Mouse (Mus musculus) telencephalon, adult 2 months (tissue): Measurements from ENCODE around the gene Zglp1.
"Not testable (repeated sequence)": the region's sequence is repeated elsewhere in the genome, so short reads cannot be mapped to it uniquely, and the experiment has no call there.

Experiments used
- DNase-seq: peaks from one replicate; pipeline ENCODE4 v3.0.0-alpha.2; 2011; ENCODE audit warnings: low read depth, low spot score

Zglp1 gene

DNA sequence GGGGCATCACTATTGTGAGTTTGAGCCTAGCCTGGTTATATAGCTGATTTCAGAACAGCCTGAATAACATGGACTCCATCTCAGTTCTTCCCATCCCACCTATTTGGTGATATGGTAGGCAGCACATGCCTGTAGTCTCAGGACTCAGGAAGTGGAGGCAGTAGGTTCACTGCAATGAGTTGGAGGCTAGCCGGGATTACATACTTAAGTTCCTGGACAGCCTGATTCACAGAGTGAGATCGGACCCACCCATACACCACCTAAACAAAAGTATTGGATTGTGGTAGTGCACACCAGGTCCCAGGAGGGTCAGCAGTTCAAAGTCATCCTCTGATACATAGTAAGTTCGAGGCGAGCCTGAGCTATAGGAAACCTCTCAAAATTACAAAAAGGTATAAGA is 5.7 kb upstream of the Zglp1 start:
- no peak for DNase-seq

DNA sequence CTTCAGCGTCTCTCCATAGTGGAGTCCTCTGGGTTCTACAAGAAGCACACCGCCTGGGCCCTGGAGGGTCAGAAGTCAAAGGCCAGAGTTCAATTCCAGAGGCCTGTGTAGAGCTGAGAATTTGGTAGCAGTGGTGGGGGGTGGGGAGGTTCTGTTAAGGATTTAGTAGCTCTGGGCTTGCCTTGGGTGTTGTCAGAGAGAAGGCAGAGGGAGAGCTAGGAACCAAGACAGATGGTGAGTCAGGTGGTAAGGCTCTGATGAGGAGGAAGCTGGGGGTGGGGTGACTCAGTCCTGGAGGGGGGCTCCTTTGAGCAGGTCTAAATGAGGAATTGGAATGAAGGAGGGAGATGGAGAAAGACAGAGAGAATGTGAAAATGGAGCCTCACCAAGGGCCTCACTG is 4.0 kb downstream of the Zglp1 start:
- DNase-seq: peak; percentile 92

DNA sequence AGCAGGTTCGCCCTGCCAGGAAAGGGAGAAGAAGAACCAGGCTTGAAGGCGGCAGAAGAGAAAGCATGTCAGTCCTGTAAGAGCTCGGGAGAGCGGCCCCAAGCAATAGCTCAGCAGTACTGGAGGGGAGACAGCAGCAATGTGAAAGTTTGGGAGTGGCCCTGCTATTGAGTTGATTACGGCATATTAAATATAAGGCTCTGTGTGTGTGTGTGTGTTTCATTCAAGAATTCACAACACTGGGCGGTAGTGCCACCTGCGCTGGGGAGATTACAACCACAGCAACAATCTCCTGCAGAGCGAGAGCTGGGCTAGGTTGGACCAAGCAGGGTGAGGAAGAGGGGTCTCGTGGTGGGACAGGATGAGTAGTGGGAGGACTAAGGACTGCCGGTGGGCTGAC is 15.3 kb downstream of the Zglp1 start:
- DNase-seq: no peak

DNA sequence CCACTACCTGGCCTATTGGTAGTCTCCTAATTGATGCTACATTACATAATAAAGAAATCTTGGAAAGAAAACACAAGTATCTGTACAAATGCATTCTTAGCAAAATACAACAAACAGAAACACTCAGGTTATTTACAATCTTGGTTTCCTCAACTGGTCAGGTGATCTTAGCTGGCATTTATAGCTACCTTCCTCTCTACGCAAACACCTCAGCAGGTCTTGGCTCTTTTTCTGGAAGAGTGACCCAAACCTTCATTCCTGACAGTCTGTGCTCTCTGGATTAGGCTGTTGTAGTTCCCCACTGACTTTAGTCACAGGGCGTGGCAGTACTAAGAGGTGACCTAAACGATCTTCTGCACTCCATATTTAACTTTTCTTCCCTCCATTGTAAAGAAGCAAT is 21.7 kb downstream of the Zglp1 start:
- DNase-seq: no peak

DNA sequence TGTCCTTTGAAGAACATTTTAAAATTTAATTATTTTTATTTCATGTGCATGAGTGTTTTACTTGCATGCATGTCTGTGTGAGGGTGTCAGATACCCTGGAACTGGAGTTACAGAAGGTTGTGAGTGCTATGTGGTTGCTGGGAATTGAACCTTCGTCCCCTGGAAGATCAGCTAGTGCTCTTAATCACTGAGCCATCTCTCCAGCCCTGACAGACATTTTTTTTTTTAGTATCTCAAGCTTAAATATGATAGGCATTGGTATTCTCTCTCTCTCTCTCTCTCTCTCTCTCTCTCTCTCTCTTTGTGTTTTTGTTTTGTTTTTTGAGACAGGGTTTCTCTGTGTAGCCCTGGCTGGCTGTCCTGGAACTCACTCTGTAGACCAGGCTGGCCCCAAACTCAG is 22.1 kb downstream of the Zglp1 start:
- DNase-seq: not testable (repeated sequence)

DNA sequence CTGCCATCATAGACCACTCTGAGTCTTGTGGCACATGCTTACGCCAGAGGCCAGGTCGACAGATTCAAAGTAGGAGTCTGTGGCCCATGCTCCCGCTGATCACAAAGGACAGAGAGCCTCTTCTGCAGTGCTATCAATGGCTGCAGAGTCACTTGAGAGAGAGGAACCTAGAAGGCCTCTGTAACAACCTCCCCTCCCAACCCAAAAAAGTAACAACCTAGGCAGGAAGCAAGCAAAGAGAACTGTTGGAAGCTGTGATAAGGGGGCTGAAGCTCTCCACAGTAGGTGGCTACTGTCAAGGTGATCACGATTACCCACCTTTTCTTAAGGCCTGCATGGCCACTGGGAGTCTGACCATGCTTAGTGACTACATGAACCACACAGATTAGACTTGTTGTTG is 23.3 kb downstream of the Zglp1 start:
- DNase-seq: no peak

DNA sequence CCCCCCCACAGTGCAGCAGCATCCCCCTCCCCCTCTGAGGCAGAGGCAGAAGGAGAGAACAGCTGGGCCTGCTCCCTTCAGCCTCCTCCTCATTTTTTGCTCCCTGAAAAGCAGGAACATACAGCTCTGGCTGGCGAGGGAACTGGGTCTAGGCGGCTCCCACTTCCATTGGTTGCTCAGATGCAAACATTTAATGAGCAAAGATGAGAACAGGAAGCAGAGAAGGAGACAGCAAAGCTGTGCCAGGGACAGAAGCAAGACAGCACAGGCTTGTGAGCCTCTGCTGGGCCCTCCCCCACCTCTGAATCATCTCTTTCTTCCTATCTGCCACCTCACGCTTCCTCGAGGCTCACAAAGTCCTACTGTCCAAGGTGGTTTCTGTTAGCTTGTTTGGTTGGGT is 25.6 kb downstream of the Zglp1 start:
- DNase-seq: peak; percentile 95

DNA sequence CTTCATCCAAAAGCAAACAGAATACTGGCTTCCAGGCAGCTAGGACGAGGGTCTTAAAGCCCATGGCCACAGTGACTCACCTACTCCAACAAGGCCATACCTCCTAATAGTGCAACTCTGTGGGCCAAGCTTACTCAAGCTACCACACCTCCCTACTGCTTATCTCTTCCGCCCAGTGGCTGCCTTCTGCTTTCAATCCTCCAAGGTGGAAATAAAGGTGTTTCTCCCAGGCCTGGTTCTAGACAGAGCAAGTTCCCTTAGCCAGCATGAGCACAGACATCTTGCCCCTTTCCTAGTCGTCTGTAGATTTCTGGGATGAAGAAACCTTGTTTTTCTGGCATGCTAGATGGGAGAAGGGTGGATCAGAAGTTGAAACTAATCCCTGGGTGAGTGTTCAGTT is 27.1 kb downstream of the Zglp1 start:
- no peak for DNase-seq

DNA sequence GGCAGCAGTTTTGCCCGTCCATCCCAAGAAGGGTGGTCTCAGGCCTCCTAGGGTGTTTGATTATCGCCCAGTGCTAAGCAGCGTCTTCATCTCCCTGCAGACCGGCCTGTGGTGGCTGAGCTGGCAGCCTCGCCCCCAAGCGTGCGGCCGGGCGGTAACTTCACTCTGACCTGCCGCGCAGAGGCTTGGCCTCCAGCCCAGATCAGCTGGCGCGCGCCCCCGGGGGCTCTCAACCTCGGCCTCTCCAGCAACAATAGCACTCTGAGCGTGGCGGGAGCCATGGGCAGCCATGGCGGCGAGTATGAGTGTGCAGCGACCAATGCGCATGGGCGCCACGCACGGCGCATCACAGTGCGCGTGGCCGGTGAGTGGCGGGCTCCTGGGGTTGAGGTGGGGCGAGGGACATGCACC is 29.4 kb downstream of the Zglp1 start:
- no peak for DNase-seq

DNA sequence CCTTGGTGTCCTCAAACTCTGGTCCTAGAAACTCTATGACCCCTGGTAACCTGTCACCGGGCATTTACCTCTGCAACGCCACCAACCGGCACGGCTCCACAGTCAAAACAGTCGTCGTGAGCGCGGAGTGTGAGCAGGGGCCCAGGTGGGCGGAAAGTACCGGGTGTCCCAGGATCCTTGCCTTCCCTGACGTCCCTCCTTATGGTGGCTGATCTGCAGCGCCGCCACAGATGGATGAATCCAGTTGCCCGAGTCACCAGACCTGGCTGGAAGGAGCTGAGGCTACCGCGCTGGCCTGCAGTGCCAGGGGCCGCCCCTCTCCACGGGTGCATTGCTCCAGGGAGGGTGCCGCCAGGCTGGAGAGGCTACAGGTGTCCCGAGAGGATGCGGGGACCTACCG is 30.2 kb downstream of the Zglp1 start:
- DNase-seq: no peak

DNA sequence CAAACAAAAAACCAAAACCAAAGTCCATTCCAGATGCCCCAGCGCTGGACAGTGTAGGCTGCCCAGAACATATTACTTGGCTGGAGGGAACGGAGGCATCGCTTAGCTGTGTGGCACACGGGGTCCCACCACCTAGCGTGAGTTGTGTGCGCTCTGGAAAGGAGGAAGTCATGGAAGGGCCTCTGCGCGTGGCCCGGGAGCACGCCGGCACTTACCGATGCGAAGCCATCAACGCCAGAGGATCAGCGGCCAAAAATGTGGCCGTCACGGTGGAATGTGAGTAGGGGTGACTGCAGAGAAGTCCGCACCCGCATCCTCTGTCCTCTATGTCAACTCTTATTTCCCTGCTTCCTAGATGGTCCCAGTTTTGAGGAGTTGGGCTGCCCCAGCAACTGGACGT is 30.7 kb downstream of the Zglp1 start:
- no peak for DNase-seq

DNA sequence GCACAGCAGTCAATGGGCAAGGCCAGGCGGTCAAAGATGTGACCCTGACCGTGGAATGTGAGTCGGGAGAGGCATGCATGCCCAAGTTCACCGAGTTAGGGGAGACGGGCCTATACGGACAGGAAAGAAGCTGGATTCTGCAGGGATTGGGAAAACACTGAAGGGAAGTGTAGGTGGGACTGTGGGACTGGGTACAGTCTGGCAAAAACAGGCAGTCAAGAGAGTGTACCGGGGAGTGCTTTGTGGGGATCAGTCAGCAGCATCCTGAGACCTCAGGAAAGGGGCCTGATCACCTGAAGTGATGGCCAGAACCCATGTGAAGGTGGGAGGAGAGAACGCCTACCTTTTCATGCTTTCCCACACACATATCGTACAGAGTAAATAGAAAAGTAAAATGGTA is 31.3 kb downstream of the Zglp1 start:
- DNase-seq: no peak

DNA sequence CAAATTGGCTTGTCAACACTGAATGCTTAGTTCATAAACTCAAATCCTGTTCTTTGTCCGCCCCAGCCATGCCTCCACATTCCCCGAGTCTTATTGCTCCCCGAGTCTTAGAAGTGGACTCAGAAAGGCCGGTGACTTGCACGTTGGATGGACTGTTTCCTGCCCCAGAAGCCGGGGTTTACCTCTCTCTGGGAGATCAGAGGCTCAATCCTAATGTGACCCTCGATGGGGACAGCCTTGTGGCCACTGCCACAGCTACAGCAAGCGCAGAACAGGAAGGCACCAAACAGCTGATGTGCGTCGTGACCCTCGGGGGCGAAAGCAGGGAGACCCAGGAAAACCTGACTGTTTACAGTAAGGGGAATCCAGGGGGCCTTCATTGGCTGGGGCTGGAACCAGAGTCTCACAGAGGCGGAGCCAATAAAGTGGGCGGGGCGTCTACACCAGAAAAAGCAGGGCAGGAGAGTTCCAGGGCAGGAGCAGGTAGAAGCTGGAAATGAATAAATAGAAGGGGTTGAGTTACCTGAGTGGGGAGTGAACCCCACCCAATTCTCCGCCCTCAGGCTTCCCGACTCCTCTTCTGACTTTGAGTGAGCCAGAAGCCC is 32.3 kb downstream of the Zglp1 start:
- no peak for DNase-seq

DNA sequence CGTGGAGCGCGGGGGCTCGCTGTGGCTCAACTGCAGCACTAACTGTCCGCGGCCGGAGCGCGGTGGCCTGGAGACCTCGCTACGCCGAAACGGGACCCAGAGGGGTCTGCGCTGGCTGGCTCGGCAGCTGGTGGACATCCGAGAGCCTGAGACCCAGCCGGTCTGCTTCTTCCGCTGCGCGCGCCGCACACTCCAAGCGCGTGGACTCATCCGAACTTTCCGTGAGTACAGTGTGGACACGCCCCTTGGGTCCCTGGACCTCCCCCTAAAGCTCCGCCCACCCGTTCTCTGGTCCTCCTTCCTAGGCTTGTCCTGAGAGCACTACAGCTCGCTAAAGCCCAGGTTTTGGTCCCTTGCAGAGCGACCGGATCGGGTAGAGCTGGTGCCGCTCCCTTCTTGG is 33.8 kb downstream of the Zglp1 start:
- DNase-seq: no peak

DNA sequence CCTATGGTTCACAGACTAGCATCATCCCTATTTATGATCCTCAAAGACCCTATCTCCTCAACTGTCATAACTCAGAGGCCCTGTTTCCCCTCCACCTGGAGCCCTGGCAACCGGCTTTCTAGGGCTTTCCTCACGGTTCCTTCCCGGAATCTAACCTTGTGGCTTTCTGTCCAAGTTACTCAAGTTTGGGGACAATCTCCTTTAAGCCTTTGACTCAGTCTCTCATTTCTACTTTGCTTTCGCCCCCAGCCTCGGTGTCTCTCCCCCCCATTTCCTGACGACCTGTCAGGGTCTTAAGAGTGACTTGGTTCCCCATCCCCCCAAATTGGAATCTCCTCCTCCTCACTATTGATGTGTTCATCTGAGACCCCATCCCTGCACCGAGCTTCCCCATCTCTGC is 34.4 kb downstream of the Zglp1 start:
- no peak for DNase-seq

DNA sequence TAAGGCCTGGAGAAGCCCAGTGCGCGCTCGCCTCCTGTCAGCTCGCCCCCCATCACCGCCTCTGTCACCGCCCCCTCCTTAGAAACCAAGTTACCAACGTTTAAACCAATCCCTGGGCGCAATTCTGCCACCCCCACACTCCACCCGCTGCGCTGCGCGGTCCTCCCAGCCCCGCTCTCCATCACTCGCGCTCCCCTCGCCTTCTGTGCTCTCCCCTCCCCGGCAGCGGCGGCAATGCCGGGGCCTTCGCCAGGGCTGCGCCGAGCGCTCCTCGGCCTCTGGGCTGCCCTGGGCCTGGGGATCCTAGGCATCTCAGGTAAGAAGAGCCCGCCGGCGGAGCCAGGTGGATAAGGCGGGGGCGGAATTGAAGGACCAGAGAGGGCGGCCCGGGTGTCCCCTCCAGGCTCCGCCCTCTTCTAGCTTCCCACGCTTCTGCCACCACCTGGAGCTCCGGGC is 35.0 kb downstream of the Zglp1 start, which contains the start of gene Icam5:
Gene Icam5 (plus strand): TSS at position 178 of the 456 bp plus-strand sequence.
- DNase-seq: peak; percentile 90

DNA sequence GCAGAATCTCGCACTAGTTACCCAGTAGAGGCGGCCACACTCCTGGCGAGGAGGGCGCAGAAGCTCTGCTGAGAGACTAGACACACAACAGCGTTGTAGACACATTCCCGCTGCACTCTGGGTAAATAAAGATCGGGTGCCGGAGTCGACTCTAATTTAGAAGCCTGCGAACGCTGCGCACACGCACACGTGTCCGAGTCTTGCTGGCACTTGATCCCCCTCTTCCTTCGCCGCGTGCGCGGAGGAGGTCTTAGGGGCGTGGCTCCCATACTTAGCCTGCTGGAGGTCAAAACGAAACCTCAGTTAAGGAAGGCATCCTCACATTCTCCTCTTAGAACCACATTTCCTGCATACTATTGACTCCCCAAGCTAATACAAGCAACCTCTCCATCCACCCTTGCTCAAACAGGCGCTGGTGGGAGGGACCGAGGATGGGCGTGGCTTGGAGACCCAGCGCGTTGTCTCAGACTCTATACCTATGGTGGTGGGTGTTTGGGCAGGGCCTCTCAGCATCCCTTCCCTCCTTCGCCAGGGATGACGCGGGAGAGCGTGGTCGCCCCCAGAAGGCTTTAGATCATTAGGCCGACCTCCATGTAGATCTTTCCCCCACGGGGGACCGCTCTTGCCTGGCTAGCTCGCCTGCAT is 35.5 kb downstream of the Zglp1 start:
- DNase-seq: peak; percentile 93

DNA sequence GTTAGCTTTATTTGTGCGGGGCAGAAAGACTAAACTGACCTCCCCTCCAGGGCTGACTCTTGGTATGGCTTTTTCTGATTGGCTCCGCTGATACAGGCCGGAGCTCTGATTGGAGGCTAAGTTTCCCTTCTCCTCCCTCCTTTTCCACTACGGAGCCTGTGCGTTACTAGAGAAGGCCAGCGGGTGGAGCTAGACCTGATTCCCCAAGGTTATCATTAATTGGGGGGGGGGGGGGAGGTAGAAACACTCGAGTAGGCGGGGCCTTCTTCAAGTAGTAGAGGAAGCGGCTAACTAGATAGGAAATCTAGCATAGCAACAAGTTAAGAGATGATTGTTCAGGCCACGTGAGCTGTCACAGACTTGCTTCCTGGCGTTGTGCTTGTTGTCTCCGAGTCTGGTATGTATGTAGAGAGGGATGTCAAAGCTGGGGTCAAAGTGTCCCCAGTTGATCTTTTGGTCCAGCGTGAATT is 36.1 kb downstream of the Zglp1 start:
- DNase-seq: peak; percentile 92

DNA sequence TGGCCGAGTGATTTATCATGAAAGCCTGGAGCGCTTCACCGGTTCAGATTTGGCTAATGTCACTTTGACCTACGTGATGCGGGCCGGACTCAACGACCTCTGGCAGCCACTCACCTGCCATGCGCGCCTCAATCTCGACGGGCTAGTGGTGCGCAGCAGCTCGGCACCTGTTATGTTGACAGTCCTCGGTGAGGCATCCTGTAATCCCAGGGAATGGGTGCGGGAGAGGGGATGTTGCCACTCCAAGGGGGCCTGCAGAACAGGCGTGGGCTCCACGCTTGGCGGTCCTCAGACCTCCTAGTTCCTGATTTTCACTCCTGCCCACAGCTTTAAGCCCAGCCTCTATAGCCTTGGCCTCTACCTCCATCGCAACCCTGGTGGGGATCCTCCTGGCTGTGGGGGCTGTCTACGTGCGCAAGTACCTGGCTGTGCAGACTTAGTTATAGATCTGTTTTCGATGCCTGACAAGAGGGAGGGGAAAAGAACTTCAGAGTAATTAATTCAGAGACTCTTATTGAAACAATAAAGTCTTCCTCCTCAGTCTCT is 36.8 kb downstream of the Zglp1 start:
- DNase-seq: no peak

DNA sequence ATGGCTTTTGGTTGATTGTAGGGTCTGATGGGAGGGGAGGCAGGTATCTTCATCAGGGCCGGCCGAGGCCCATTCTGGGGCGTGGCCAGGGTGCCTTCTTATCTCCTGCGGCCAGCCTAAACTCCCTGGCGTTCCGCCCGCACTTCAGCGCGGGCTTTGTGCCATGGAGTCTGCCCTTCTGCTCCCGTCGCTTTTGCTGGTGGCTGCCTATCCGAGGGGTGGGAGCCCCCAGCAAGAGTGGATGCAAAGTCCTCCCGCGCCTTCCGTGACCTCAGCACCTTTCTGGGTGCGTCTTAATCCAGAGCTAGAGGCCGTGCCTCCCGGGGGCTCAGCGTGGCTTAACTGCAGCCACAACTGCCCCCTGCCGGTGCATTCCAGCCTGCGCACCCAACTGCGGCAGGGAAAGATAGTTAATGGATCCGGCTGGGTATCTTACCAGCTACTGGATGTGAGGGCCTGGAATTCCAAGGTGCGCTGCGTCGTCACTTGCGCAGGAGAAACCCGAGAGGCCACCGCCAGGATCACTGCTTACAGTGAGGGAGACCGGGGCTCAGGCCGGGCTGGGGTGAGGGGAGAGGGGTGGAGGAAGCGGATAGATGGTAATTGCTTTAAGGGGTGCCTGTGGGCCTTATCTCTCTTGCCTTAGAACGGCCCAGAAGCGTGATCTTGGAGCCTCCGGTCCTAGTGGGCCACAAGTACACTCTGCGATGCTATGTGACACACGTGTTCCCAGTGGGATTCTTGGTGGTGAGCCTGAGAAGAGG is 37.4 kb downstream of the Zglp1 start, which contains the start of gene Icam4:
Gene Icam4 (plus strand): TSS at position 83 of the 764 bp plus-strand sequence.
- no peak for DNase-seq

DNA sequence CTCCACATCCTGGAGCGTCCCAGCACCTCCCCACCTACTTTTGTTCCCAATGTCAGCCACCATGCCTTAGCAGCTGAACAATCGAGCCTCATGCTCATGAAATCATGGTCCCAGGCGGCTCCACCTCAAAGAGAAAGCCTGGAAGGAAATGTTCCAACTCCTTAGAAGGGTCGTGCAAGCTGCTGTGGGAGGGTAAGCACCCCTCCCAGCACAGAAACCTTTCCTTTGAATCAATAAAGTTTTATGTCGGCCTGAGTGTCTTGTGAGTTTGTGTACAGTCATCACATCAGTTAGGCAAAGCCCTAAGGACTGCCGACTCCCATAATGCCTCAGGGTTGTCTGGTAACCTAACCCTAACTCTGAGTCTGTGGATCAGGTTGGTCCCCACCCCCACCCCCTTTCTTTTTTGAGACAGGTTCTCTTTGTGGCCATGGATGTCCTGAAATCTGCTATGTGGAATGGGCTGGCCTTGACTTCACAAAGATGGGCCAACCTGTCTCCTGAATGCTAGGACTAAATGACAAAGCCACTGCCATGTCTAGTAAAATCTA is 38.3 kb downstream of the Zglp1 start:
- DNase-seq: no peak

DNA sequence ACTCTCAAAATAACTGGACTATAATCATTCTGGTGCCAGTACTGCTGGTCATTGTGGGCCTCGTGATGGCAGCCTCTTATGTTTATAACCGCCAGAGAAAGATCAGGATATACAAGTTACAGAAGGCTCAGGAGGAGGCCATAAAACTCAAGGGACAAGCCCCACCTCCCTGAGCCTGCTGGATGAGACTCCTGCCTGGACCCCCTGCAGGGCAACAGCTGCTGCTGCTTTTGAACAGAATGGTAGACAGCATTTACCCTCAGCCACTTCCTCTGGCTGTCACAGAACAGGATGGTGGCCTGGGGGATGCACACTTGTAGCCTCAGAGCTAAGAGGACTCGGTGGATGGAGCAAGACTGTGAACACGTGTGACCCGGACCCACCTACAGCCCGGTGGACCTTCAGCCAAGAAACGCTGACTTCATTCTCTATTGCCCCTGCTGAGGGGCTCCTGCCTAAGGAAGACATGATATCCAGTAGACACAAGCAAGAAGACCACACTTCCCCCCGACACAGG is 39.1 kb downstream of the Zglp1 start:
- DNase-seq: no peak
